Mouse (Mus musculus) spleen, adult 18-20 months (tissue): ENCODE results near the gene Scamp3.
"Not testable (repeated sequence)": the region's sequence is repeated elsewhere in the genome, so short reads cannot be mapped to it uniquely, and the experiment has no call there.

Source experiments
- DNase-seq, 2 experiments: peaks; one replicate each; pipeline ENCODE4 v3.0.0; 2022; ENCODE audit warnings: mixed read lengths in 2 of 2

Gene Scamp3

GRCm38 (mm10) chr3:89177242-89178106, at the start of gene Scamp3:
Scamp3 (plus strand) TSS chr3:89177473.
- DNase-seq, result peak; percentile 71 to 73

GRCm38 (mm10) chr3:89129908-89130307, 47.4 kb upstream of the Scamp3 start:
- DNase-seq, result no peak

GRCm38 (mm10) chr3:89131816-89132215, 45.5 kb upstream of the Scamp3 start:
- DNase-seq, result no peak

- no peak for DNase-seq
Observed at GRCm38 (mm10) chr3:89132285-89133062, 44.8 kb upstream of the Scamp3 start.

GRCm38 (mm10) chr3:89133063-89133450, 44.2 kb upstream of the Scamp3 start:
- no peak for DNase-seq

GRCm38 (mm10) chr3:89133752-89134151, 43.5 kb upstream of the Scamp3 start:
- no peak for DNase-seq

- DNase-seq, result no peak
Observed at GRCm38 (mm10) chr3:89135958-89136357, 41.3 kb upstream of the Scamp3 start, which contains the start of gene Pklr. Pklr (plus strand) TSS chr3:89136142.

- no peak for DNase-seq
Observed at GRCm38 (mm10) chr3:89136365-89136764, 40.9 kb upstream of the Scamp3 start.

- DNase-seq, result no peak
Observed at GRCm38 (mm10) chr3:89144821-89145220, 32.5 kb upstream of the Scamp3 start.

- DNase-seq, result no peak
Observed at GRCm38 (mm10) chr3:89145566-89145965, 31.7 kb upstream of the Scamp3 start.

GRCm38 (mm10) chr3:89147101-89147978, 29.9 kb upstream of the Scamp3 start:
- no peak for DNase-seq

- DNase-seq, result no peak
Observed at GRCm38 (mm10) chr3:89147979-89148311, 29.3 kb upstream of the Scamp3 start.

- no peak for DNase-seq
Observed at GRCm38 (mm10) chr3:89148567-89148966, 28.7 kb upstream of the Scamp3 start.

GRCm38 (mm10) chr3:89152084-89152835, 25.0 kb upstream of the Scamp3 start:
- no peak for DNase-seq

- DNase-seq, result no peak
Observed at GRCm38 (mm10) chr3:89156951-89157350, 20.3 kb upstream of the Scamp3 start.

- no peak for DNase-seq
Observed at GRCm38 (mm10) chr3:89158651-89159050, 18.6 kb upstream of the Scamp3 start.

- peak in 1 of 2 experiments; percentile 49 for DNase-seq
Observed at GRCm38 (mm10) chr3:89159211-89159610, 18.1 kb upstream of the Scamp3 start.

- DNase-seq, result peak; percentile 51 to 70
Observed at GRCm38 (mm10) chr3:89159616-89160344, 17.5 kb upstream of the Scamp3 start, which contains the start of gene Hcn3. Hcn3 (minus strand) TSS chr3:89160196.

- DNase-seq, result not testable (repeated sequence)
Observed at GRCm38 (mm10) chr3:89161207-89161606, 16.1 kb upstream of the Scamp3 start.

- DNase-seq, result no peak
Observed at GRCm38 (mm10) chr3:89161786-89162185, 15.5 kb upstream of the Scamp3 start.

- no peak for DNase-seq
Observed at GRCm38 (mm10) chr3:89163123-89163522, 14.2 kb upstream of the Scamp3 start.
